Mouse (Mus musculus) CH12.LX (cell line): ENCODE data around the gene Osgep.

Source experiments
- CTCF ChIP-seq, 2 experiments: IDR thresholded peaks in 1 of 2; conservative IDR thresholded peaks in 1 of 2; 2 replicates each; pipeline ENCODE4 v1.5.1; 2011 to 2012; ENCODE audit warnings: low read depth in 2 of 2, low read length in 2 of 2, improper control_type of control experiment in 1 of 2, inconsistent platforms in 1 of 2, mild to moderate bottlenecking in 1 of 2, moderate library complexity in 1 of 2
- E2F4 ChIP-seq: IDR thresholded peaks from 2 replicates; pipeline ENCODE4 v1.6.1; 2011; ENCODE audit warnings: low read depth, low read length, improper control_type of control experiment; ENCODE audit not compliant: insufficient replicate concordance
- EP300 ChIP-seq: IDR thresholded peaks from 2 replicates; pipeline ENCODE4 v1.6.1; 2011; ENCODE audit warnings: low read length, improper control_type of control experiment
- MXI1 ChIP-seq: IDR thresholded peaks from 2 replicates; pipeline ENCODE4 v1.6.1; 2011; ENCODE audit warnings: mild to moderate bottlenecking, low read depth, low read length, improper control_type of control experiment
- MYC ChIP-seq: IDR thresholded peaks from 2 replicates; pipeline ENCODE4 v1.6.1; 2011; ENCODE audit warnings: low read depth, mild to moderate bottlenecking, improper control_type of control experiment, low read length
- POLR2A ChIP-seq: IDR thresholded peaks from 2 replicates; pipeline ENCODE4 v1.6.1; 2011; ENCODE audit warnings: low read depth, mild to moderate bottlenecking, improper control_type of control experiment, low read length
- RAD21 ChIP-seq: IDR thresholded peaks from 2 replicates; pipeline ENCODE4 v1.6.1; 2011; ENCODE audit warnings: low read depth, mild to moderate bottlenecking, low read length, improper control_type of control experiment, moderate library complexity
- TBP ChIP-seq: conservative IDR thresholded peaks from 2 replicates; pipeline ENCODE4 v1.6.1; 2011; ENCODE audit warnings: low read depth, low read length, improper control_type of control experiment
- TCF12 ChIP-seq: IDR thresholded peaks from 2 replicates; pipeline ENCODE4 v1.6.1; 2014; ENCODE audit warnings: low read depth, mild to moderate bottlenecking, inconsistent platforms, low read length, improper control_type of control experiment
- USF1 ChIP-seq: IDR thresholded peaks from 2 replicates; pipeline ENCODE4 v1.6.1; 2014; ENCODE audit warnings: low read depth, mild to moderate bottlenecking, inconsistent platforms, low read length, improper control_type of control experiment
- ZMIZ1 ChIP-seq: IDR thresholded peaks from 2 replicates; pipeline ENCODE4 v1.6.1; 2012; ENCODE audit warnings: low read depth, mild to moderate bottlenecking, inconsistent platforms, low read length, improper control_type of control experiment

GRCm38 (mm10) chr14:50925111-50925920, 623 bp upstream of the Osgep start:
- TF ChIP-seq ZMIZ1 (no peak), USF1 (no peak), POLR2A (no peak), EP300 (no peak), TBP (no peak), RAD21 (no peak), CTCF (conservative IDR thresholded peaks at IDR 0.05 in 1 of 2, IDR thresholded peaks at IDR 0.05 in 1 of 2; ENCODE audit: low read depth in 2 of 2, low read length in 2 of 2) (no peak), E2F4 (peak; percentile 9; the same call in 1 of the 2 replicates), MYC (no peak), TCF12 (no peak), MXI1 (no peak)
